Mouse (Mus musculus) left cerebral cortex, postnatal 10 days (tissue): ENCODE results near the gene Ndufa10. TPM values are rescaled to one million over a fixed set of nuclear protein-coding genes. Genes with fewer than 3 reads are reported as not detected.
"Not testable (repeated sequence)": the region's sequence is repeated elsewhere in the genome, so short reads cannot be mapped to it uniquely, and the experiment has no call there.

ENCODE experiments used
- DNase-seq, 2 experiments: peaks; one replicate each; pipeline ENCODE4 v3.0.0; 2021 to 2022; ENCODE audit warnings: low spot score in 2 of 2, mixed read lengths in 1 of 2; ENCODE audit errors: extremely low spot score in 1 of 2
- intact Hi-C: fragments of 180-260 bp; cut with DNase I; formaldehyde crosslinking; loops from one replicate; pipeline ENCODE4 v1.15.1; 2025
- total RNA-seq, 2 experiments: library from RNA; stranded (reverse); gene quantifications; 2 replicates each; pipeline ENCODE4 v1.2.3; 2021

The Ndufa10 gene
- total RNA-seq: 100 to 1,000 TPM; 195 to 216 TPM

DNA sequence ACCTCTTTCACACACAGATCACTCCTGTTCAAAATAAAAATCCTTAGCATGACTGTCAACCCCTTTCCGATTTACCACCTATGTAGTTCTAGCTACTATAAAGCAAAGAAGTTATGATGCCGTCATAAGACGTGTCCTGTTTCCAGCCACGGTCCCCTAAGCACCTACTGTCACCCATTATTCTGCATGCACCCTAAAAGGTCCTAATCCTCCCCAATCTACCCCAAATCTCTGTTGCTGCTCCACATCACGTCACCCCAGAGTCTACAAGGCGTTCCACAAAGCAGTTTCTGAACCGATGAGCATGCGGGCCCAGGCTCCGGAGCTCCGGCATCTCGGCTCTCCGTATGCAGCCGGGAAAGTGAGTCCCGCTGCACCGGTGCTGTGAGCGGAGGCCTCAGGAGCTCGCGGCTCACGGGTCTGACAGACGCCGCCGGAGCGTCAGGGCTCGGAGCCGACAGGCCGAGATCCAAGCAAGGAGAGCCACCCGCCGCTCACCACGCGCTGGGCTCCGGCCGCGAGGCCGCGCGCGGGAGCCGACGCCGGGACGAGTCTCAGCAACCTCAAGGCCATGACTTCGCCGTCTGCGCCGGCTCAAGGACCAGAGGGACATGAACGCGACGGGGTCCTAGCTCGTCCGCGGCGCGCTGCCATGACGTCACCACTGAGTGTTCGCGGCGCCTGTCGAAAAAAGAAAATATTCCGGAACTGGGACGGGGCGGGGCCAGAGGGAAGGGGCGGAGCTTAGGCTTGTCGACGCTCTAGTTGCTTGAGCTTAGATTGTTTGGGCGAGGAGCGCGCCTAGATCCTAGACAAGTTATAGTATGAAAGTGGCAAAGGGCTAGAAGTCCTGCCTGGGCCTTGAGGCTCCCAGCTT, at the start of gene Ndufa10:
Ndufa10 (minus strand) TSS at position 696 of the 877 bp plus-strand sequence.
- DNase-seq: peak; percentile 89 to 95
- intact Hi-C loops: no loop called here

- intact Hi-C loops: loop anchor here (1.0 to 10.0 kb wide), 3 partner anchors 90 to 373 kb away; partner anchors contain the start of gene Gpc1
- DNase-seq: peak; percentile 50 to 54
Observed at GRCm38 (mm10) chr1:92521376-92521775, 47.7 kb upstream of the Ndufa10 start.

DNA sequence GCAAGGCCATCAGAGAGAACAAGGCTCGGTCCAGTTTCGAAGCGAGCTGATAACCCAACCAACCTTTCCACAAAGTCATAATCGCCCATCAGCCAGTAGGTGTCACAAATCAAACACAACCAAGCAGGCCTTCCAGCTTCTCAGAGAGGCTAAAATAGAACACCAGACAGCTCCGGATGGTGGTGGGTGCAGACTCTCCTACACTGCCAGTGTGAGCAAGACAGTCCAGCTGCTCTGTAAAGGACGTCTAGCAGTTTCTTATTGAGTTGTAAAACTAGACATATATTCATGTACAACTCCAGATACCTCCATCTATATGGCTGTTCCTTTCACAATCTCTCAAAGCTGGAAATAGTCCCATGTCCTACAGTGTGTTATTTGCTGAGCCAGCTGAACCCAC, 45.4 kb upstream of the Ndufa10 start:
- intact Hi-C loops: no loop called here
- peak in 1 of 2 experiments; percentile 27 for DNase-seq

- DNase-seq: no peak
- intact Hi-C loops: no loop called here
Observed at GRCm38 (mm10) chr1:92518561-92518960, 44.9 kb upstream of the Ndufa10 start, which contains the start of gene Olfr1414. Gene Olfr1414 (minus strand): TSS chr1:92518661.

DNA sequence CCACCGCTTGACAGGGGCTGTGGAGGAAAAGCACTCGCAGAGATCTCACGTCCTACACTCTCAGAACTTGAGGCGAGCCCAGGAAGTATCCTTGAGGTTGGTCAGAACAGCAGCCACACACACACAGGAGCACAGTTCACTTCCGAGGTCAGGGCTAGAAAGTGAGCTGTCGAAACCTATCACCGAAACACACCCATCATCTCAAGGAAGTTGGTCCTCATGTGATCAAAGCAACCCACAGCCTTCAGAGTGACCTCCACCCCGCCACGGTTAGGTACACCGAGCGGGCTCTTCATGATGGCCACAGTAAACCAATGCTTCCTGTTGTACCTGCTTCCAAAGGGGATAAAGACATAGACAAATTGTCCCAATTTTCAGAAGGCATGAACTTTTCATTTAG, 41.7 kb upstream of the Ndufa10 start:
- DNase-seq: no peak
- intact Hi-C loops: no loop called here

DNA sequence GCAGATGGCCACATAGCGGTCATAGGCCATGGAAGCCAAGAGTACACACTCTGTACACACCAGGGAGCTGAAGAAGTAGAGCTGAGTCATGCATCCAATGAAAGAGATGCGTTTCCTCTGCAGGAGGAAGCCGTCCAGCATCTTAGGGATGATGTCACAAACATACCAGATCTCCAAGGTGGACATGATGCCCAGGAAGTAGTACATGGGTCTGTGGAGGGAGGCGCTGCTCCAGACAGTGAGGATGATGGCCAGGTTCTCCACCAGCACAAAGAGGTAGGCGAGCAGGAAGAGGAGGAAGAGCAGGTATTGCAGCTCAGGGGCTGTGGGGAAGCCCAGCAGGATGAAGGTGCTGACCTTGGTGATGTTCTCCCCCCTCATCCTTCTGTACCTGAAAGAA, 38.0 kb upstream of the Ndufa10 start:
- intact Hi-C loops, DNase-seq: not testable (repeated sequence)

GRCm38 (mm10) chr1:92496001-92496400, 22.3 kb upstream of the Ndufa10 start, which contains the start of gene Olfr1415:
Gene Olfr1415 (minus strand): TSS chr1:92496101.
- no peak for DNase-seq
- intact Hi-C loops: no loop called here

DNA sequence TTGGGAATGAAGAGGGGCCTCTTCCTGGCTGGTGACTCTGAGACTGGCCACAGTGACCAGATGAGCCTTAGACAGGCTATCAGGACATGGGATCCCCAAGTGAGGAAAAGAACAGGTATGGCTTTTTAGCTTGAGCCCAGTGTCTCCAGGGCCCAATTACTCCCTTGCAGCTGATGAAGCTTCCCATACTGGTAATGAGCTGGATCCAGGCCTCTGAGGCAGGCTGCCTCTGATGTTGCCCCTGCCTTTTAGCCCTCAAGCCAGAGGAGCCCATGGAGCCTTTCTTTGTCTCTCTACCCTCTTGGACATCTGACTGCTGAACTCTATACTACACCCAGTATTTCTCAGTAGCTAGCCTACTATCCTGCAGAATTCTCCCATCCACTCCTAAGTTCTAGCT, 11.4 kb upstream of the Ndufa10 start, which contains the start of gene Olfr1416:
Olfr1416 (minus strand) TSS at position 101 of the 400 bp plus-strand sequence.
- intact Hi-C loops: no loop called here
- DNase-seq: no peak

DNA sequence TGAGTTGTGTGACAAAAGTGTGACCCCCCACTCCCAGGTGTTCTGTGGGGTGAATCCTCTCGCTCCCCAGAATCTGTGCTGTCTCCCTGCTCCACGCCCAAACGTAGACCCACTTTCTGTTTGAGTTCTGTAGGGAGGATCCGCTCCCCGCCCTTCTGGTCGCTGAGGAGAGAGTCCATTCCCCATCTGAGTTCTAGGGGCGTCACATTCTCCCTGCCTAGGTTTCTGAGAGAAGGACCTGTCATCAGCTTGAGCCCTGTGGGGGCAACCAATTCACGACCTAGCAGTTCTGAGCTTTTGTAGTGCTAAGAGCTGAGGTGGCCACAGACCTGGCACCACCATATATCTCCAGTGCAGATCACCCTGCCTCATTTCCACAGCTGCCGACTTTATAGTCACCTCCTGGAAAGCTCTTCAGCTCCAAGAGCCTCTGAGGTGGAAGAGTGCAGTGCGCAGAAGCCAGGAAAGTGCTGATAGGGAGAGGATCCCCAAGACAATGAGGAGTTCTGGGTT, 462 bp upstream of the Ndufa10 start:
- no peak for DNase-seq
- intact Hi-C loops: no loop called here

DNA sequence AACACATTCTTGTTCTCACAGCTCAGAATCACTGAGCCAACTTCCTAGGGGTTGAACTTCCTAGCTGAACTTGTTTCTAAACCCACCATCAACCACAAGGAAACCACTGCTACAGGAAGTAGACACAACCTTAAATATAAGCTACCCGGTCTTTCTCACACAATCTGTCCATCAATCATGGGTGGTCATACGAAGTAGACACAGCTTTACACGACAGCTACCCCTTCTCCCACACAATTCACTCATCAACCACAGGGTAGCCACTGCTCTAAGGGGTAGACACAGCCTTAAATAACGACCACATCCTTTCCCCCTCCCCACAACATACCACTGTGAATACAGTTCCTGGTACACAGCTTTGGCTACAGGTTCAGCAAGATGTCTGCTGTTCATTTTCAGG, 4.8 kb downstream of the Ndufa10 start:
- DNase-seq: no peak
- intact Hi-C loops: no loop called here

DNA sequence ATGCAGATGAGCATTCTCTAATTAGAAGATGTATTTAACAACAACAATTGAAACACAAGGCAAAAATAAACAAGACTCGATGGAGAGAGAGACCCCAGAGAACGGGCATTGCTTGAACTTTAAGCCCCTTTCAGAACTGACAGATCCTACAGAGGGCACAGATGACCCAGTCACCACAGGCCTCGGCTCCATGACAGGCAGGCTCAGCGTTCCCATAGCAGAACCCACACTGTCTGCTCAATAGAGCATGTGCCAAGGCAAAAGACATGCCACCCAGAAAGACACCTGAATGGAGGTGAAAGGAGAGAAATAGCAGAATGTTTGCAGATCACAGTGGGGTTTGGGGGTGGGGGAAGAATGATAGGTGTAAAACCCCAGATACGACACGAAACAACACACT, 15.2 kb downstream of the Ndufa10 start:
- DNase-seq: no peak
- intact Hi-C loops: loop anchor here (10.0 kb wide), 1 partner anchor 934 kb away; no protein-coding TSS in a partner anchor

DNA sequence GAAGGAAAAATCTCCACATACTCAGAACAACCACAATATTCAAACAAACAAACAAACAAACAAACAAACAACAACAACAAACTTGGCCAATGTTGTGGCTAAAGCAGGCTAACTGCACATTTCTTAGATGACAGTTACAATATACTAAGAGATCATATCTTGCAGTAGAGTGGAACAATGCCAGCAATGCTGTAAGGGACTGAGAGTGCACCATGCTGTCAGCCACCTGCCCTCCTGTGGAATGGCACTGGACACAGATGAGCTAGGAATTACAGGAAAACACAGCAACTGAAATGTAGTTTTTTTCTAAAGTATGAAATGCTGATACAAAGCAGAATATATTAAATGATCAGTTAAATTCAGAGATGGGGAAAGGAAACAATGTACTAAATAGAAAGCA, 15.9 kb downstream of the Ndufa10 start:
- intact Hi-C loops: loop anchor here (10.0 kb wide), 1 partner anchor 933 kb away; no protein-coding TSS in a partner anchor
- DNase-seq: no peak

DNA sequence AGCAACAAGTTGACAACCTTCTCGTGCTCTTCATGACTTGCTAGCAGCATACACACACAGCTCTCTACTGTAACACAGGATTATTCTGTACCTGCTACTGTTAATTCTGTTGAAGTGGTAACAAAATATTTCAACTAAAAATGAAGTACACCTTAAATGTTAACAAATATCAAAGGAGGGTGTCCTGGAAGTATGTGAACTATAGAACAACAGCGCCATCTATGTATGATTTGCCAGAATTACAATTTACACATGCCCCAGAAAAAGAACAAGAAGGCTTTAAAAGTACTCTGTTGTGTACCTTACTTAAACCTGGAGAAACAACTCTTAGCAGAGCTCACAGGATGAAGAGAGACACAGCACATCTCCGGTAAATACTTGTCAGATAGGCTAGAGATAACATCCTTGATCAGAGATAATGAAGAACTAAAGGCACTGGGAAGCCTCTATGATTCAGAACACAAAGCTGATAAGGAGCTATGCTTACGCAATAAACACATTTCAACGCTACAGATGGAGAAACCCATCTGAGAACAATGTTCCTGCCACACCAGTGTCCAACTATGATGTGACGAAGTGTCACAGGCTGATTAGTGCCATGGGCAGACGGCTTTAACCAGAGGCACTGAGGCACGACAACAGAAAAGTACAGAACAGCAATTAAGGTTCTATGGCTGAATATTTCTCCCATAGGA, 19.8 kb downstream of the Ndufa10 start:
- intact Hi-C loops: loop anchor here (5.0 to 10.0 kb wide), 2 partner anchors 492 to 929 kb away; no protein-coding TSS in a partner anchor
- no peak for DNase-seq

GRCm38 (mm10) chr1:92448293-92448692, 25.4 kb downstream of the Ndufa10 start:
- DNase-seq: no peak
- intact Hi-C loops: no loop called here

DNA sequence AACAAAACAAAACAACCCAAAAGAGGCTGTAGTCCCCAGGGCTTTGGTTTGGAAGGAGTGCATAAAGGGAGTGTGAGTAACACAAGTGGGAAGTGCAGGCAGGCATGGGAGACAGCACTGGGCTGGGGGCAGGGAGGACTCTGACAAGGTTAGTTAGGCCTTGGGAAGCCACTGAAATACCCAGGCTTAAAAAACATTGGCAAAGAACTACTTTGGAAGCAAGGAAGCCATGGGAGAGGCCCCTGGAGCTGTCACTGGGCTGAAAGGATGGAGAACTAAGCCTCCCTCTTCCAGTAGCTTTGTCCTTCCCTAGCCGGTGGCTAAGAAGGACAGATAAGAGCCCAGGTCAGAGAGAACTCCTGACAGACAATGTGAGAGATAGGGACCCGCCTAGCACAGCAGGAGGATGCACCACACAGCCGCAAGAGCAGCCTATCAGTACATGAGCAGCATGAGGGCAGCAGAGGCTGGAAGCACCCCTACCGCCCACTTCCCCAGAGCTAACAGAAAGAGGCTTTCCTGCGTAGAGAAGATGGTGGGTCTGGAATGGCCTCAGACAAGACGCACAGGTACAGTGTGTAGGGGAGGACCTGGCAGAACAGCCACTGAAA, 32.1 kb downstream of the Ndufa10 start:
- DNase-seq: no peak
- intact Hi-C loops: loop anchor here (2.0 kb wide), 1 partner anchor 263 kb away; no protein-coding TSS in a partner anchor

- DNase-seq: no peak
- intact Hi-C loops: no loop called here
Observed at GRCm38 (mm10) chr1:92440066-92440750, 33.5 kb downstream of the Ndufa10 start.

GRCm38 (mm10) chr1:92437678-92438271, 35.9 kb downstream of the Ndufa10 start:
- peak; percentile 57 to 61 for DNase-seq
- intact Hi-C loops: no loop called here

DNA sequence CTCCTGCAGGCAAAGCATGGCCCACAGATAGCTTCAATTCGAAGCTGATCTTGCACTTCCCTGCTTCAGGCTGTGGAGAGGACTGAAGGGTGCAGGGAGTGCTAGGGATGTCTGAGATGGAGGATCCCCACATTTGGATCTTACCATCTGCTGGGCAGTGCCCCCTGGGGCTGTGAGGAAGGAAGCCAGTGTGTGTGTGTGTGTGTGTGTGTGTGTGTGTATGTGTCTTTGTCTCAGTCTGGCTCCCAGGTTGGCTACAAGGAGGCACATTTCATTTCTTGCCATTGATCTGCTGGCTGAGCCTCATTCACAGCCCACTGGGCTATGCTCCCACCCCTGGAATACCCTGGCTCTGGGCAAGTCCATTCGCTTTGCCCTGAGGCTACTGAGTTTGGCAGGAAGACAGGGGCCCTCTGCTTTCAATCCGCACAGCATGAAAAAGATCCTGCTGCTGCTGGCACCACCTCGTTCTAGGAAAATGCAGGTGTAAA, 36.8 kb downstream of the Ndufa10 start:
- intact Hi-C loops: no loop called here
- no peak for DNase-seq
